Comparison of ENCODE assay signal across 30 mouse cellular contexts in the genomic region with DNA sequence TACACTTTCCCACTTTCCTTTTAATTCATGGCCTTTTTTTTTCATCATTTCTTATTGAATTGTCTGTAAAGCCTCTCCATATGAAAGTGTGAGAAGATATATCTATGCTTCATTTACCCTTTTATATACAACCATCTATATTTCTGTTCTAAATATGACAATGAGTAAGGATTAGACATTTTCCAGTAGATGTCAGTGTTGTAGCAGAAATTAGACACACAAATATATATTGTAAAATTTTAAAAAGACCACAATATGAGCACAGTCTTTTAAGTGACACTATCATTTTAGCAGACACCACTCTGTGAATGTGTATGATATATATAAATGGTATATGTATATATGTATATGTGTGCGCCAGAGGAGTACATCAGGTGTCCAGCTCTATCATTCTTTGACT. TPM values are rescaled to one million over a fixed set of nuclear protein-coding genes. Genes with fewer than 3 reads are reported as not detected.
DNase-seq lines count a peak whose midpoint lies in the region; ATAC-seq and TF ChIP-seq lines count a peak whose summit lies in the region.
"Had no signal": no experiment of that assay in that cellular context is flagged by ENCODE, and none has a peak within 500 bp of the region (broad histone marks: within the 10 kb centered on the region; RNA-seq: fewer than 3 reads in every experiment).

No protein-coding gene starts in this region.

- no peaks in the 10 kb centered on the region for H3K4me1 ChIP-seq in kidney, postnatal 0 days (replicated peaks; ENCODE audit: insufficient read depth, low read length)
- H3K4me1 ChIP-seq: embryonic facial prominence, embryonic 12.5 days; forebrain, embryonic 13.5 days; midbrain, embryonic 15.5 days had no signal

- no peak overlapping the region for H3K9ac ChIP-seq in kidney, postnatal 0 days (ENCODE audit: low read depth, low read length)
- H3K9ac ChIP-seq: embryonic facial prominence, embryonic 12.5 days; forebrain, embryonic 13.5 days; liver, postnatal 0 days; midbrain, embryonic 15.5 days had no signal

- no peak overlapping the region for H3K4me2 ChIP-seq in kidney, postnatal 0 days (ENCODE audit: low read length)
- H3K4me2 ChIP-seq: embryonic facial prominence, embryonic 12.5 days; forebrain, embryonic 13.5 days; midbrain, embryonic 15.5 days had no signal

- WGBS in kidney, postnatal 0 days: 91% methylated on average over 1 of the region's 1 CpGs

- 0 out of 2 replicates have a peak, but pooled peaks have one; percentile 7 for TF ChIP-seq CTCF in kidney, postnatal 0 days (IDR thresholded peaks at IDR 0.05; ENCODE audit: low read depth)

- H3K36me3 ChIP-seq in kidney, postnatal 0 days (ENCODE audit: insufficient read depth, low read length): no peaks in the 10 kb centered on the region
- H3K36me3 ChIP-seq: embryonic facial prominence, embryonic 12.5 days; midbrain, embryonic 15.5 days had no signal

- H3K4me3 ChIP-seq in kidney, postnatal 0 days (replicated peaks; ENCODE audit: low read depth, low read length): no peak overlapping the region
- H3K4me3 ChIP-seq: embryonic facial prominence, embryonic 12.5 days; erythroblast, embryonic 14.5 days; forebrain, embryonic 13.5 days; midbrain, embryonic 15.5 days had no signal

- DNase-seq in kidney, postnatal 0 days (ENCODE audit: low spot score): no peak
- no peak for DNase-seq in kidney, adult 8-10 months
- DNase-seq in right cerebral cortex, adult 2 months (ENCODE audit: low spot score in 2 of 2): no peak
- DNase-seq in adrenal gland, adult 2 months: no peak
- DNase-seq in frontal cortex, postnatal 36 days (ENCODE audit: low spot score in 2 of 2): no peak
- DNase-seq: B cell, adult 2 months; cerebellum, adult 9-10 months; gastrocnemius, postnatal 14 days; layer of hippocampus, postnatal 36 days; liver; liver, postnatal 0 days; lung, postnatal 10 days; retina, postnatal 1 day; thymus, postnatal 25 days had no signal

- no peaks in the 10 kb centered on the region for H3K27me3 ChIP-seq in kidney, postnatal 0 days (ENCODE audit: insufficient read depth, low read length)
- H3K27me3 ChIP-seq: embryonic facial prominence, embryonic 12.5 days; forebrain, embryonic 13.5 days; midbrain, embryonic 15.5 days had no signal

- no peak for ATAC-seq in kidney, postnatal 0 days (replicated peaks; ENCODE audit: low FRiP score, low read depth)
- peak; percentile 72 for ATAC-seq in CD4-positive, CD25-positive, alpha-beta regulatory T cell, adult 4 months
- peak; percentile 35 for ATAC-seq in granulocyte monocyte progenitor cell, adult 5-6 weeks (replicated peaks; ENCODE audit: poor library complexity, severe bottlenecking)
- ATAC-seq in neutrophil, adult 5-6 weeks (ENCODE audit: extremely low read depth, insufficient number of reproducible peaks, low FRiP score, poor library complexity, severe bottlenecking): 0 out of 2 replicates have a peak, but pooled peaks have one; percentile 53
- ATAC-seq: forebrain, embryonic 13.5 days; intestine, embryonic 16.5 days; liver, postnatal 0 days; midbrain, embryonic 15.5 days had no signal

- no peaks in the 10 kb centered on the region for H3K9me3 ChIP-seq in kidney, postnatal 0 days (replicated peaks; ENCODE audit: low read length)
- H3K9me3 ChIP-seq: embryonic facial prominence, embryonic 12.5 days; forebrain, embryonic 13.5 days; midbrain, embryonic 15.5 days had no signal

- no peak overlapping the region for H3K27ac ChIP-seq in kidney, postnatal 0 days
- H3K27ac ChIP-seq: embryonic facial prominence, embryonic 12.5 days; forebrain, embryonic 13.5 days; midbrain, embryonic 15.5 days had no signal

RNA-seq across cellular contexts. Expression of gene Cd53, which starts 18.1 kb away (rescaled TPM):
- polyA plus RNA-seq in kidney, postnatal 0 days (2015; fragmentation: Nextera tagmentation; extraction: Ambion mirVana): 6.5 and 7.6 TPM in 2 replicates
- polyA plus RNA-seq in CD4-positive, CD25-positive, alpha-beta regulatory T cell, adult 4 months (2017; shearing (Covaris generic)): 1,000 to 10,000 TPM in 1 of 2 experiments, 100 to 1,000 TPM in 1; 983 to 1,169 TPM
- 144 and 152 TPM in 2 replicates for total RNA-seq in granulocyte monocyte progenitor cell, adult 5-6 weeks (2014; fragmentation: Nextera tagmentation)
- total RNA-seq in granulocyte monocyte progenitor cell, adult 5-6 weeks (2017): 217 and 324 TPM in 2 replicates
- total RNA-seq in neutrophil, adult 5-6 weeks (2017): 742 and 854 TPM in 2 replicates
- 10 to 100 TPM in 1 of 2 experiments, 1 to 10 TPM in 1; 8.6 to 13.3 TPM for total RNA-seq in adrenal gland, adult 2 months (2021)
- polyA plus RNA-seq in adrenal gland, adult 2 months (2012; rRNA removed): 0.57 and 0.59 TPM in 2 replicates
- polyA plus RNA-seq: erythroblast, embryonic 14.5 days had no signal

RNA-seq across cellular contexts. Expression of gene Olfr266, which starts 54.3 kb away (rescaled TPM):
- not detected in 2 replicates for polyA plus RNA-seq in kidney, postnatal 0 days (2015; fragmentation: Nextera tagmentation; extraction: Ambion mirVana)
- not detected for polyA plus RNA-seq in CD4-positive, CD25-positive, alpha-beta regulatory T cell, adult 4 months (2017; shearing (Covaris generic))
- not detected in 2 replicates for total RNA-seq in granulocyte monocyte progenitor cell, adult 5-6 weeks (2014; fragmentation: Nextera tagmentation)
- total RNA-seq in granulocyte monocyte progenitor cell, adult 5-6 weeks (2017): not detected in 2 replicates
- total RNA-seq in neutrophil, adult 5-6 weeks (2017): not detected in 2 replicates
- not detected for total RNA-seq in adrenal gland, adult 2 months (2021)
- polyA plus RNA-seq in adrenal gland, adult 2 months (2012; rRNA removed): not detected in 2 replicates
- total RNA-seq: adrenal gland, adult 18-20 months; ES-E14; gastrocnemius, postnatal 14 days; heart, adult 8-10 months; layer of hippocampus, postnatal 36 days; left cerebral cortex, postnatal 36 days; megakaryocyte-erythroid progenitor cell, adult 5-6 weeks had no signal
- polyA plus RNA-seq: embryonic facial prominence, embryonic 12.5 days; erythroblast, embryonic 14.5 days; forebrain, embryonic 13.5 days; heart, embryonic 16.5 days; hindbrain, embryonic 11.5 days; intestine, embryonic 16.5 days; kidney, embryonic 16.5 days; liver, postnatal 0 days; midbrain, embryonic 15.5 days had no signal

Comparison
In these comparisons a context has a peak if more than half of its experiments do, and no peak if none do; other contexts are left out.
1. RNA of gene Cd53, which starts 18.1 kb away (total RNA-seq): 742 to 854 TPM in neutrophil, adult 5-6 weeks and 144 to 324 TPM in granulocyte monocyte progenitor cell, adult 5-6 weeks; 8.6 to 13.3 TPM in adrenal gland, adult 2 months; every median in the first group is over 10 times any median in the second.